Comparison of ENCODE assay signal across 9 mouse cellular contexts in genomic region chr16:21294677-21295411, GRCm38 (mm10).
DNase-seq lines count a peak whose midpoint lies in the region; ATAC-seq and TF ChIP-seq lines count a peak whose summit lies in the region.
"Had no signal": no experiment of that assay in that cellular context is flagged by ENCODE, and none has a peak within 500 bp of the region (broad histone marks: within the 10 kb centered on the region; RNA-seq: fewer than 3 reads in every experiment).

No protein-coding gene starts in this region.

- ATAC-seq in embryonic facial prominence, embryonic 15.5 days (ENCODE audit: insufficient number of reproducible peaks, low FRiP score, low TSS enrichment, low read depth), result peak; percentile 55
- ATAC-seq in lung, postnatal 0 days, result peak; percentile 79

- H3K27ac ChIP-seq in kidney, adult 2 months (ENCODE audit: insufficient read depth, low read depth, low read length), result no peak overlapping the region
- H3K27ac ChIP-seq in embryonic facial prominence, embryonic 15.5 days (replicated peaks), result peak overlapping the region; percentile 87
- H3K27ac ChIP-seq in lung, postnatal 0 days (ENCODE audit: low read length), result no peak overlapping the region
- H3K27ac ChIP-seq: neural tube, embryonic 13.5 days had no signal

- H3K9ac ChIP-seq in embryonic facial prominence, embryonic 15.5 days, result no peak overlapping the region
- no peak overlapping the region for H3K9ac ChIP-seq in lung, postnatal 0 days (replicated peaks; ENCODE audit: low read depth)
- H3K9ac ChIP-seq: neural tube, embryonic 13.5 days had no signal

- H3K27me3 ChIP-seq in kidney, adult 2 months (replicated peaks; ENCODE audit: control insufficient read depth, insufficient read depth, low read length), result no peaks in the 10 kb centered on the region
- H3K27me3 ChIP-seq in embryonic facial prominence, embryonic 15.5 days, result no peaks in the 10 kb centered on the region
- H3K27me3 ChIP-seq in lung, postnatal 0 days (replicated peaks; ENCODE audit: insufficient read depth, low read length), result no peaks in the 10 kb centered on the region

- TF ChIP-seq EP300 in lung, postnatal 0 days (IDR thresholded peaks at IDR 0.05), result 0 out of 2 replicates have a peak, but pooled peaks have one; percentile 22

- H3K4me3 ChIP-seq in kidney, adult 2 months (ENCODE audit: insufficient read depth, low read depth, low read length), result no peak overlapping the region
- no peak overlapping the region for H3K4me3 ChIP-seq in embryonic facial prominence, embryonic 15.5 days (replicated peaks)
- no peak overlapping the region for H3K4me3 ChIP-seq in lung, postnatal 0 days (ENCODE audit: low read depth, low read length)
- H3K4me3 ChIP-seq: neural tube, embryonic 13.5 days had no signal

- intact Hi-C loops in heart, postnatal 36 days (cut with DNase I), result loop anchor here (2.0 to 5.0 kb wide), 3 partner anchors 48 to 88 kb away; no protein-coding TSS in a partner anchor

- H3K9me3 ChIP-seq in embryonic facial prominence, embryonic 15.5 days (replicated peaks), result no peaks in the 10 kb centered on the region
- H3K9me3 ChIP-seq in lung, postnatal 0 days (ENCODE audit: low read length), result no peaks in the 10 kb centered on the region
- H3K9me3 ChIP-seq: neural tube, embryonic 13.5 days had no signal

- no peak for TF ChIP-seq CTCF in kidney, adult 2 months (conservative IDR thresholded peaks at IDR 0.05; ENCODE audit: insufficient read depth, insufficient read length, low read depth, low read length)
- TF ChIP-seq CTCF in lung, postnatal 0 days (IDR thresholded peaks at IDR 0.05), result peak; percentile 24; the same call in 1 of the 2 replicates

- H3K4me2 ChIP-seq in embryonic facial prominence, embryonic 15.5 days (replicated peaks), result peak overlapping the region; percentile 27; the same call in 1 of the 2 replicates
- H3K4me2 ChIP-seq in lung, postnatal 0 days (replicated peaks; ENCODE audit: low read depth, low read length), result no peak overlapping the region
- H3K4me2 ChIP-seq: neural tube, embryonic 13.5 days had no signal

- no peak for TF ChIP-seq POLR2A in kidney, adult 2 months (IDR thresholded peaks at IDR 0.05; ENCODE audit: low read depth, low read length)

- WGBS in kidney, adult 2 months, result 38% methylated on average over 9 of the region's 9 CpGs
- 27% methylated on average over 9 of the region's 9 CpGs for WGBS in embryonic facial prominence, embryonic 15.5 days
- WGBS in lung, postnatal 0 days, result 18% methylated on average over 9 of the region's 9 CpGs

- peak; percentile 33 for DNase-seq in kidney, adult 2 months
- no peak for DNase-seq in kidney, adult 11 months
- peak; percentile 57 to 64 for DNase-seq in heart, postnatal 36 days
- DNase-seq in lung, postnatal 0 days (ENCODE audit: low spot score), result peak; percentile 86
- no peak for DNase-seq in thymus, postnatal 36 days
- DNase-seq in thymus, adult 18-20 months, result no peak
- DNase-seq in spleen, postnatal 4 days (ENCODE audit: low spot score in 2 of 2), result no peak

- H3K4me1 ChIP-seq in kidney, adult 2 months (ENCODE audit: control insufficient read depth, insufficient read depth, low read length), result no peaks in the 10 kb centered on the region
- H3K4me1 ChIP-seq in embryonic facial prominence, embryonic 15.5 days, result peaks cover 71% of the 10 kb centered on the region
- peaks cover 4% of the 10 kb centered on the region; the same call in 1 of the 2 replicates for H3K4me1 ChIP-seq in lung, postnatal 0 days (ENCODE audit: insufficient read depth, low read depth, low read length)

- H3K36me3 ChIP-seq in kidney, adult 2 months (ENCODE audit: control insufficient read depth, insufficient read depth, low read length), result no peaks in the 10 kb centered on the region
- H3K36me3 ChIP-seq in embryonic facial prominence, embryonic 15.5 days, result no peaks in the 10 kb centered on the region
- no peaks in the 10 kb centered on the region for H3K36me3 ChIP-seq in lung, postnatal 0 days (ENCODE audit: insufficient read depth, low read length)
- H3K36me3 ChIP-seq: neural tube, embryonic 13.5 days had no signal

Comparison
In these comparisons a context has a peak if more than half of its experiments do, and no peak if none do; other contexts are left out.
1. DNase-seq: peak in kidney, adult 2 months (single experiment), heart, postnatal 36 days (2 of 2) and lung, postnatal 0 days (single experiment); none in kidney, adult 11 months (single experiment), thymus, postnatal 36 days (0 of 2), thymus, adult 18-20 months (0 of 2) and spleen, postnatal 4 days (0 of 2).